Mouse (Mus musculus): ENCODE results near the gene Arhgap21.

GRCm38 (mm10) chr2:20978726-20979125, 10.0 kb upstream of the Arhgap21 start:
- TF ChIP-seq CTCF (IDR thresholded peaks at IDR 0.05; ENCODE audit: extremely low read depth, insufficient read length, insufficient replicate concordance, low read depth, low read length), result no peak
- no peak for TF ChIP-seq POLR2A (IDR thresholded peaks at IDR 0.05; ENCODE audit: low read depth, low read length)
